Mouse (Mus musculus) brain, embryonic 14.5 days (tissue): ENCODE data around the gene Zbtb18.

Source experiments
- CTCF ChIP-seq: fragments of 200-500 bp; IDR thresholded peaks from 2 replicates; pipeline ENCODE4 v1.5.1; 2012; ENCODE audit warnings: inconsistent platforms, mild to moderate bottlenecking, moderate library complexity, borderline replicate concordance; ENCODE audit not compliant: insufficient read depth, insufficient read length; ENCODE audit errors: extremely low read depth
- POLR2A ChIP-seq: fragments of 200-500 bp; IDR thresholded peaks from 2 replicates; pipeline ENCODE4 v1.6.1; 2012; ENCODE audit warnings: mild to moderate bottlenecking, inconsistent platforms, borderline replicate concordance; ENCODE audit not compliant: poor library complexity, insufficient read depth, insufficient read length, severe bottlenecking; ENCODE audit errors: extremely low read depth

GRCm38 (mm10) chr1:177454492-177454891 lies 12.3 kb downstream of the Zbtb18 start:
- no peak for TF ChIP-seq POLR2A
- no peak for TF ChIP-seq CTCF
